ENCODE assay signal across 33 mouse cellular contexts in genomic region chr5:149533847-149534246, GRCm38 (mm10). TPM values are rescaled to one million over a fixed set of nuclear protein-coding genes. Genes with fewer than 3 reads are reported as not detected.
"Had no signal": no experiment of that assay in that cellular context is flagged by ENCODE, and none has a peak within 500 bp of the region (broad histone marks: within the 10 kb centered on the region; RNA-seq: fewer than 3 reads in every experiment).

No protein-coding gene starts in this region.

- DNase-seq: cerebellum, adult 9-10 months; cerebellum, adult 9-11 months; cerebellum, postnatal 10 days; cerebellum, postnatal 14 days; cerebellum, postnatal 25 days; cerebellum, postnatal 36 days; embryo, embryonic 11 days; forebrain, postnatal 0 days; gastrocnemius, adult 2 months; gastrocnemius, postnatal 10 days; gastrocnemius, postnatal 14 days; gastrocnemius, postnatal 25 days; gastrocnemius, postnatal 36 days; heart, adult 11 months; heart, adult 18-20 months; heart, adult 2 months had no signal

- H3K36me3 ChIP-seq: embryonic facial prominence, embryonic 10.5 days; embryonic facial prominence, embryonic 12.5 days; embryonic facial prominence, embryonic 13.5 days; embryonic facial prominence, embryonic 15.5 days; forebrain, embryonic 10.5 days; forebrain, embryonic 12.5 days; forebrain, embryonic 15.5 days had no signal

- ATAC-seq: forebrain, embryonic 13.5 days; forebrain, embryonic 14.5 days; forebrain, embryonic 15.5 days; forebrain, embryonic 16.5 days; forebrain, postnatal 0 days had no signal

- H3K4me2 ChIP-seq: embryonic facial prominence, embryonic 12.5 days; embryonic facial prominence, embryonic 13.5 days; embryonic facial prominence, embryonic 15.5 days; forebrain, embryonic 12.5 days; forebrain, embryonic 13.5 days; forebrain, embryonic 15.5 days had no signal

- H3K27me3 ChIP-seq: embryonic facial prominence, embryonic 12.5 days; embryonic facial prominence, embryonic 15.5 days; forebrain, embryonic 13.5 days; forebrain, embryonic 15.5 days had no signal

- H3K9me3 ChIP-seq: embryonic facial prominence, embryonic 10.5 days; embryonic facial prominence, embryonic 12.5 days; embryonic facial prominence, embryonic 13.5 days; embryonic facial prominence, embryonic 15.5 days; forebrain, embryonic 10.5 days; forebrain, embryonic 12.5 days; forebrain, embryonic 13.5 days; forebrain, embryonic 15.5 days had no signal

- H3K27ac ChIP-seq: embryonic facial prominence, embryonic 10.5 days; embryonic facial prominence, embryonic 12.5 days; embryonic facial prominence, embryonic 13.5 days; embryonic facial prominence, embryonic 15.5 days; forebrain, embryonic 10.5 days; forebrain, embryonic 12.5 days; forebrain, embryonic 13.5 days; forebrain, embryonic 15.5 days; gastrocnemius, adult 2 months; heart, adult 2 months had no signal

- H3K9ac ChIP-seq: embryonic facial prominence, embryonic 12.5 days; embryonic facial prominence, embryonic 13.5 days; embryonic facial prominence, embryonic 15.5 days; forebrain, embryonic 12.5 days; forebrain, embryonic 13.5 days; forebrain, embryonic 15.5 days; forebrain, postnatal 0 days had no signal

- H3K4me3 ChIP-seq: embryonic facial prominence, embryonic 10.5 days; embryonic facial prominence, embryonic 12.5 days; embryonic facial prominence, embryonic 13.5 days; embryonic facial prominence, embryonic 15.5 days; erythroblast, embryonic 14.5 days; forebrain, embryonic 10.5 days; forebrain, embryonic 12.5 days; forebrain, embryonic 13.5 days; forebrain, embryonic 15.5 days; gastrocnemius, adult 2 months; heart, adult 2 months had no signal

RNA-seq across cellular contexts. Expression of gene Wdr95, which starts 5.4 kb away (rescaled TPM):
- total RNA-seq: common myeloid progenitor, adult 5-6 weeks; gastrocnemius, adult 18-20 months; gastrocnemius, adult 8-10 months; gastrocnemius, postnatal 14 days; gastrocnemius, postnatal 25 days; granulocyte monocyte progenitor cell, adult 5-6 weeks; heart, adult 18-20 months; heart, adult 2 months; heart, adult 8-10 months had no signal
- polyA plus RNA-seq: embryonic facial prominence, embryonic 10.5 days; embryonic facial prominence, embryonic 11.5 days; erythroblast, embryonic 14.5 days; forebrain, embryonic 10.5 days had no signal
